Mouse (Mus musculus) erythroid progenitor cell, adult 5-6 weeks (primary cell): ENCODE data around the gene Znrf4. TPM values are rescaled to one million over a fixed set of nuclear protein-coding genes. Genes with fewer than 3 reads are reported as not detected.

Source experiments
- ATAC-seq: replicated peaks from 2 replicates; pipeline ENCODE4 v1.8.0; 2016; ENCODE audit warnings: moderate number of reproducible peaks, mild to moderate bottlenecking, moderate TSS enrichment, inconsistent platforms; ENCODE audit not compliant: poor library complexity, low FRiP score, severe bottlenecking
- total RNA-seq, 2 experiments: library from RNA; stranded (forward) in 1 of 2; stranded (reverse) in 1 of 2; fragments of 150-400 nt in 1 of 2; fragments of 186-747, 209-891 nt in 1 of 2; gene quantifications; 2 replicates each; pipeline versions ENCODE4 v1.2.3 to v1.2.4; 2015 to 2017; ENCODE audit warnings: low replicate concordance in 2 of 2

Znrf4 gene
- not detected in 2 replicates for total RNA-seq (2015; ENCODE audit: low replicate concordance)
- total RNA-seq (2017; ENCODE audit: low replicate concordance) = not detected in 2 replicates

- ATAC-seq = no peak
These were observed at the start of gene Znrf4 for GRCm38 (mm10) chr17:56512310-56512709. Gene Znrf4 (minus strand): TSS chr17:56512431.

DNA sequence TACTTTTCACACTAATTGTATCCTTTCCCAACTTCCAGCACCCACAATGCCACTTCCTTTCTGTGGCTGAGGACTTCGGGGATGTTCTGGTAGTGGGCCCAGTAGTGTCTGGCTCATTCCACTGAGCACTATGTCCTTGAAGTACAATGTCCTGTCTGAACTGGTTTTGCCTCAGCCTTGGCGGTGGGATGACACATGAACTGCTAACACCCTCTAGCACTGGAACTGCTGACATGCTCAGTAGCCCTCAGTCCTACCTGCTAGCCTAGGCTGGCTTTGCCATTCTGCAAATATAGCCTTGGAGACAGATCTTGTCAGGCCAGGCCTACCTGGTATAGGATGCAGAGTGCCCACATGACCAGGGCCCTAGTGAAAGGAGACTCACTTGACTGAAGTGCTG is 49.6 kb upstream of the Znrf4 start:
- no peak for ATAC-seq

DNA sequence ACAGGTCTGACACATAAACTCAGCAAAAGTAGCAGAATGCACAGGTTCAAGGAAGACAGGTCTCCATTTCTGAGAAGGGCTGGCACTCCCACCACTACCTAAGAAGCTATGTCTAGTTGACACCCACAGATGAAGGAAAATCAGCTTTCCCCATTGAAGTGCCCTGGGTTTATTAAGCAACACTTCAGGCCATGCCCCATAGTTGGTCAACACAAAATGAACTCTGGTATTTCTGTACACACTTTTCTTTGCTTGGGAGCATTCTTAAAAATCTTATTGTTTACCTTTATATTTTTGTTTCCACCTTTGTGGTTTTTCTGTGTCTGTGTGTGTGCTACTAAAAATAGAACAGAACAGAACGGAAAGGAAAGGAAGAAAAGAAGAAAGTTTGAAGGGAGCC is 47.9 kb upstream of the Znrf4 start:
- ATAC-seq = no peak

DNA sequence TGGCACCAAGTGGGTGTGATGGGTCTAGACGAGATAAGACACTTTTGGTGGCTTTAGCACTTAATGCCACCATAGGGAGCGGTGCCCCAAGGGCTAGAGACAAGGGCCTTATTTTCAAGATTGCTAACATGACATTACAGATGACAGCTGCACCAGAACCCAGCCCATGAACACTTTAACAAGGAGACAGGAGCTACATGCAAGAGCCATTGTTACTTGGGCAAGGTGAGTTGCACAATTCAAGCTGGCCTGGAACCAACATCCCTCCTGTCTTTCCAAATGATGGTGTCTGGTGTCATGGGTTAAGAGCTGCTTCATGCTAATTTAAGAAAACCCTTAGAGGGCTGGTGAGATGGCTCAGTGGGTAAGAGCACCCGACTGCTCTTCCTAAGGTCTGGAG is 47.2 kb upstream of the Znrf4 start:
- ATAC-seq = no peak

- peak; percentile 61; the same call in 1 of the 2 replicates for ATAC-seq
These were observed 46.2 kb upstream of the Znrf4 start for GRCm38 (mm10) chr17:56558448-56558847.

DNA sequence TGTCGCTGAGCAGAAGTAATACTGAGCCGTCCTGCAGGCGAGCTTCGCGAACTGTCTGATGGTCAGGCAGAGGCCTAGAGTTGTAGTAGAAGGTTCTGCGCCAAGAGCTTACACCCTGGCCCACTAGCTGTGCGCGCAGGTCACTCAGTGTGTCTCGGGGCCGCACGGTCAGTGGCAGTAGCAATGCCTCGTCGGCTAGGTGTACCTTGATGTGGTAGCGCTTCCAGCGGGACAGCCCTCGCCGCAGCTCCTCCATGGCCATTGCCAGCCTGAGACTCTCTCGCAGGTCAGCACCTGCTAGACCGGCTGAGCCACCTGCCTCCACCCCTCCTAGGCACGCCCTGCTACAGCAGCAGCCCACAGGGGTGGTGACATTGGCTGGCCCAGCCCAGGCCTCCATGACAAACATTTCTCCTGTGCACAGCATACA is 41.9 kb upstream of the Znrf4 start, which contains the start of gene Gm20219:
Gene Gm20219 (minus strand): TSS at position 266 of the 430 bp plus-strand sequence.
- ATAC-seq = no peak

DNA sequence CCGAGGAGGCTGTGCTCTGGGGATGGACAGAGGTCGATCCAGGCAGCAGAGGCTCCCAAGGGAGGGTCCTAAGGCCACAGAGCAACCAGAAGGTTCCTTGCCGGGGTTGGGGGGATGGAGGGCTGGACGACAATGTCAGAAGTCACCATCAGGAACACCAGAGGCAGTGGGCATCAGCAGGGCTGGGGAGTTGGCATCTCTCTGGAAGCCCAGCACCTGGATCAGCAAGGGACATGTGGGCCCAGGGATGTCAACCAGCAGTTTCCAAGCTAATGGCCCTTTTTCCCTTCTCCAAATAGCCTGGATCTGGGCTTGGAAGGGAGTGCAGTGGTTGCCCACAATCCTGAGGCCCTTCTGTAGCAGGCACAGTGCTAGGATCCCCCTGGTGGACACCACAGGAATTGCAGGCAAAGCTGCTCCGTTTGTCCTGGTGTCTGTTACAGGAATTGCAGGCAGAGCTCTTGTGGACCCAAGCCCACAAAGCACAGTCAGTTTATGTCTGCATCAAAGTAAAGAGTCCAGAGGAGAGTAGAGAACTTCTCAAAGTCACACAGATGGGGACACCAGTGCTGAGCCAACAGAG is 40.6 kb upstream of the Znrf4 start:
- peak; percentile 81 for ATAC-seq

- ATAC-seq = no peak
These were observed 39.8 kb upstream of the Znrf4 start for GRCm38 (mm10) chr17:56551841-56552581.

GRCm38 (mm10) chr17:56550784-56551475 is 38.7 kb upstream of the Znrf4 start:
- no peak for ATAC-seq

GRCm38 (mm10) chr17:56548605-56549105 is 36.4 kb upstream of the Znrf4 start:
- ATAC-seq = no peak

- ATAC-seq = no peak
These were observed 35.8 kb upstream of the Znrf4 start for GRCm38 (mm10) chr17:56547846-56548604.

DNA sequence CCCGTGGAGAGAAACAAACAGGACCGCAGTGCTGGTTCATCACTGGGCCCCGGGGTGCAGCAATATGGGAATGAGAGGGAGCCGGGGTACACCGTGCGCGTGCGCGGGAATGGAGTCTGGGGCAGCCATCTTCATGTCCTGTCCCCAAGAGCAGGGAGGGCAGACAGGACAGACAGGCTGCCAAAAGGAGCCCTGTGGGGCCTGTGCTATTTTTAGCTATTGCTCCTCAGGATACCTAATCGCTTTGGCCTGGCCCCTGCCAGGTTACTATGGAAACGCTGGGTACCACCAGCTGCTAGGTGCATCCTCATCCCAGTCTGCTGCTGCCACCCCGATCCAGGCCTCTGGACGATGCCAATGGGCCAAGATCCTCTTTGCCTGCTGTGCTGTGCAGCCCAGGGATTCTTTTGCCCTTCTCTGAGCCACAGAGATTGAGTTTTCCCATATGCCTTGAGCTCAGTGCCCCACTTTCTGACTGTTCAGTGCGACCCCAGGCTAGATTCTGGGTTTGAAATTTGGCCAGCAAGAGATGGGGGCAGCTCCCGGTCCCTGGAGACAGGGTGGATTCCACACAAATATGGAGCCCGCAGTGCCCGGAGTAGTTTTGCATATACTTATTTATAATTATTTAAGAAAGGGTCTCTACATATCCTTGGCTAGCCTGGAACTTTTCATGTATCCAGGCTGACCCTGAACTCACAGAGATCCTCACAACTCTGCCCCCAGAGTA is 35.0 kb upstream of the Znrf4 start:
- no peak for ATAC-seq

DNA sequence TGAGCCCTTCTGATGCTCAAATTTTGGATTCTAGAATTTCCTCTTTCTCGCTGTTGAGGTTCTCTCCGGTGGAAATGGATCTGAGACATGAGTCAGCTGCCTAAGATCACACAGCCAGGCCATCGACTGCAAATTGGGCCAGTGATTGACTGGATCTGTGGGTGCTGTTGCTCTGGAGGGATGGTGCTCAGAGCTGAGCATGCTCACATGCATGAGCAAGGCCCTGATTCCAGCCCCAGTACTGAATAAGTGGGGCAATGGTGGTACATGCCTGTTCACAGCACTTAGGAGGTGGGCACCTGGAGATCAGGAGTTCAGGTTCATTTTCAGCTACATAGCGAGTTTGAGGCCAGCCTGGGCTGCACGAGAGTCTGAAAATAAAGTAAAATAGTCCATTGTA is 34.3 kb upstream of the Znrf4 start:
- no peak for ATAC-seq

DNA sequence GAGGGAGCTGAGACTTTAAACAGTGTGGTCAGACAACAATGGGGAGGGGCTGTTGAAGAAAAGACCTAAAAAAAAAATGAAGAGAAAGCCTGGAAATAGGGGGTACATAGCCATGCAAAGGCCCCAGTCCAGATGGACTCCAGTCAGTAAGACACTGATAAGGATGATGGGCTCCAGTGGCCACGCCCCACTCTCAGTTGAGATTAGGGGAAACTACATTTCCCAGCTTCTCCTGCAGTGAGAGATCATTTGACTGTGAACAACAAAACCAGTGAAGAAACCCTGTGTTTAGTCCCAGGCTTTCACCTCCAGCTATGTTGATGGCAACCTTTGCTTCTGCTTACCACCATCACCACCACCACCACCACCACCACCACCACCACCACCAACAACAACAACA is 33.7 kb upstream of the Znrf4 start:
- ATAC-seq = no peak

DNA sequence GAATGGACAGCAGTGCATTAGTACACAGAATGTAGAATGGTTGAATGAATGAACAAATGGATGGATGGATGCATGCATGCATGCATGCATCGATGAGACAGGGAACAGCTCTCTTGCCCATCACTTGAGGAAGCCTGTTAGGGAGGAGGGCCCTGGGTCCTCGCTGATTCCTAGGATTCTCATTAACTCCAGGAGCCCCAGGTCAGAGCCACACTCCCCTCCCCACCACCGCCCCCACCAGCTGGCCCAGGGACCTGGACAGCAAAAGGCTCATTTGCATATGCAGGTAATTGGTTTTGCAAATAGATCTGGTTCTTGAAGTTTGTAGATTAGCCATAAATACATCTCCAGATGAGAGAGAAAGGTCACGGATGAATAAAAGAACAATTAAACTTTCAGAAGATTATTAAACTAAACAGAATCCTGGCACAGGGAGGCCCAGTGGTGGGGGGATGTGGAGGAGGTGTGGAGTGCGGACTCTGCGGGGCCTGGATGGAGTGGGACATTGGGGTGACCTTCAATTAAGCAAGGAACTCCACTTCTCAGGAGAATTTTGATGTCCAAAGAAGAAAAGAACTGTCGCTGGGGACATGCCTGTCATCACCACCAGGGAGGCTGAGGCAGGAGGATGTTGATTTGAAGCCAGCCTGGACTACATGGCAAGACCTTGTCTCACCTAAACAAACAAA is 32.6 kb upstream of the Znrf4 start:
- no peak for ATAC-seq

- ATAC-seq = no peak
These were observed 31.5 kb upstream of the Znrf4 start for GRCm38 (mm10) chr17:56543684-56544224.

DNA sequence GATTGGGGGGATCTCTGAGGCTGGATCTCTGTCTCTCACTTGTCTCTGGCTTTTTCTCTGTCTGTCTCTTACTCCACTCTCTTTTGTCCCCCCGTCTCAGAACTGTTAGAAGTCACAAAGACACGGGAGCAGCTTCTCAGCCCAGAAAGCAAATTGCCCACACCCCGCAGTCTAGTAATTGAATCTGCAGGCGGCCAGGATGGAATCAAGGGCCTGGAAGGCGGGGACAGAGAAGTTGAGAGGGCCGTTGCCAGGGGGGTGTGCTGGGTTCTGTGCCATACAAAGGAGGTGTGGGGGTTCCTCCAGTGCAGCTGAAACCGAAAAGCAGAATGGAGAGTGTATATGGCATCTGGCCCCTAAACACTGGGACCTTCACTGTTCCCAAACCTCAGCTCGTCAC is 30.5 kb upstream of the Znrf4 start:
- no peak for ATAC-seq

GRCm38 (mm10) chr17:56540562-56540975 is 28.3 kb upstream of the Znrf4 start:
- ATAC-seq = 0 out of 2 replicates have a peak, but pooled peaks have one; percentile 28
